Mouse (Mus musculus) cerebellum, adult 2 months (tissue): ENCODE measurements around the gene Gm20403. TPM values are rescaled to one million over a fixed set of nuclear protein-coding genes. Genes with fewer than 3 reads are reported as not detected.

ENCODE experiments used
- DNase-seq, 2 experiments: peaks; one replicate each; pipeline ENCODE4 v3.0.0; 2021
- H3K27ac ChIP-seq: fragments of 200-500 bp; 2 replicates; pipeline ENCODE4 v1.5.1; 2012; ENCODE audit warnings: low read length, control low read depth, inconsistent platforms; ENCODE audit not compliant: insufficient read depth
- H3K27me3 ChIP-seq: fragments of 200-500 bp; 2 replicates; pipeline ENCODE4 v1.6.1; 2012; ENCODE audit warnings: inconsistent platforms, mild to moderate bottlenecking, low read length, moderate library complexity; ENCODE audit not compliant: control insufficient read depth, insufficient read depth
- H3K4me1 ChIP-seq: fragments of 200-500 bp; 2 replicates; pipeline ENCODE4 v1.6.1; 2011; ENCODE audit warnings: low read length; ENCODE audit not compliant: control insufficient read depth, insufficient read depth
- H3K4me3 ChIP-seq: fragments of 200-500 bp; replicated peaks from 2 replicates; pipeline ENCODE3; 2011; ENCODE audit warnings: mild to moderate bottlenecking, low read depth, low read length, control low read depth; ENCODE audit not compliant: insufficient read depth
- CTCF ChIP-seq: fragments of 200-500 bp; IDR thresholded peaks from 2 replicates; pipeline ENCODE4 v1.5.1; 2011; ENCODE audit warnings: low read depth, mild to moderate bottlenecking, control low read depth, low read length, moderate library complexity, borderline replicate concordance; ENCODE audit not compliant: insufficient read depth
- POLR2A ChIP-seq: fragments of 200-500 bp; IDR thresholded peaks from 2 replicates; pipeline ENCODE4 v1.6.1; 2011; ENCODE audit warnings: low read length, control low read depth, borderline replicate concordance; ENCODE audit not compliant: insufficient read depth
- WGBS: fragments of 180-500 bp; shearing (Covaris S2); methylation state at CpG from one replicate; pipeline ENCODE4 v1.1.7; 2018; 5-methylcytosine and 5-hydroxymethylcytosine counted together
- polyA plus RNA-seq: library from polyadenylated mRNA; depleted of rRNA; stranded (reverse); fragments of >200 nt; gene quantifications from 2 replicates; pipeline ENCODE4 v1.2.3, GENCODE M21; 2012; rRNA removed

The Gm20403 gene
- polyA plus RNA-seq = not detected in 2 replicates

GRCm38 (mm10) chr12:54986052-54986717 lies at the start of gene Gm20403:
TSS of gene Gm20403 (minus strand) at chr12:54986529.
- H3K4me1 ChIP-seq = no peaks in the 10 kb centered on the region
- H3K4me3 ChIP-seq = peak within 1 kb of the TSS; percentile 54
- 2% methylated on average over 57 of the region's 60 CpGs for WGBS
- H3K27ac ChIP-seq = no peak within 1 kb of the TSS
- no peaks in the 10 kb centered on the region for H3K27me3 ChIP-seq
- DNase-seq = peak; percentile 43 to 55
- TF ChIP-seq CTCF (no peak), POLR2A (no peak)

- no peak for DNase-seq
- H3K4me3 ChIP-seq = no peak overlapping the region
- TF ChIP-seq CTCF = no peak
- no peak overlapping the region for H3K27ac ChIP-seq
- WGBS = 70% methylated on average over 3 of the region's 3 CpGs
- H3K4me1 ChIP-seq = no peaks in the 10 kb centered on the region
- no peaks in the 10 kb centered on the region for H3K27me3 ChIP-seq
These were observed 40.8 kb upstream of the Gm20403 start for GRCm38 (mm10) chr12:55027088-55027487.

DNA sequence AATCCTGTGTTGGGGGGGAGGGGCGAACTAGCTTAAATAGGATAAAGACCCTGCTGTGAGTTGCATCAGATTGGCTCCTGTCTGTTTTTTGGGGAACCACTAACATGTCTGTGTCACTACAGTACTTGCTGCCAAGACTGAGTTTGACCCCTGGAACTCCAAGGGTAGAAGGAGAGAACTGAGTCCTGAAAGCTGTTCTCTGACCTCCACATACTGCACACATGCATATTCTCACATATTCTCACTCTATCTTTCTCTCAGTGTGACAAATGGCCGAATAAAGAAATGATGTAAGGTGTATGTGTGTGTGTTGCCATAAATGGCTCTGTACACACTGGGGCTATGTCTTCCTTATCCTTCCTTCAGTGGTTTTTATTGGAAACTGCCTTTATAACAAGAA lies 37.0 kb upstream of the Gm20403 start:
- WGBS = 68% methylated on average over 2 of the region's 2 CpGs
- Histone ChIP-seq H3K27me3 (no peaks in the 10 kb centered on the region), H3K27ac (no peak overlapping the region), H3K4me1 (no peaks in the 10 kb centered on the region), H3K4me3 (no peak overlapping the region)
- no peak for DNase-seq
- TF ChIP-seq POLR2A (no peak), CTCF (no peak)

DNA sequence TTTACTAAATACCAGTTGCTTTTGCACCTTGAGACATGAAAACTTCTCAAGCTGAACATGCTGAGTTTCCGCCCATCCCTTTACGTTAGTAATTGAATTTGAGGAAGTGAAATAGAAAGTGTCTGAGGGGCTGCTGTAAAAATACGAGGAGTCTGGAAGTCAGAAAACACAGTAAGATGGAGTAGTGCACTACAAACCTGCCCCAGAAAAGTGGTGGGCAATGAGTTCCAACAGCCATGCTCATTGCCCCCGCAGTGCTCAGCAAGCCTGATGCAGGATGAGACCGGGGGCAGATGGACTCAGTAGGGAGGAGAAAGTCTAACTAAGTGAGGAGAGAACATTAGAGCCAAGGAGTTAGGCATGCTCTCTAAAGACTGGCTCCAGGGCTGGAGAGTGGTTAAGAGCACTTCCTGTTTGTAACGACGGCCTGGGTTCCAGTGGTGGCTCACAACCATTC lies 33.1 kb upstream of the Gm20403 start:
- DNase-seq = no peak
- no peak for TF ChIP-seq CTCF
- TF ChIP-seq POLR2A = no peak
- WGBS = 85% methylated on average over 7 of the region's 7 CpGs
- Histone ChIP-seq H3K27ac (no peak overlapping the region), H3K27me3 (no peaks in the 10 kb centered on the region), H3K4me1 (no peaks in the 10 kb centered on the region), H3K4me3 (no peak overlapping the region)

DNA sequence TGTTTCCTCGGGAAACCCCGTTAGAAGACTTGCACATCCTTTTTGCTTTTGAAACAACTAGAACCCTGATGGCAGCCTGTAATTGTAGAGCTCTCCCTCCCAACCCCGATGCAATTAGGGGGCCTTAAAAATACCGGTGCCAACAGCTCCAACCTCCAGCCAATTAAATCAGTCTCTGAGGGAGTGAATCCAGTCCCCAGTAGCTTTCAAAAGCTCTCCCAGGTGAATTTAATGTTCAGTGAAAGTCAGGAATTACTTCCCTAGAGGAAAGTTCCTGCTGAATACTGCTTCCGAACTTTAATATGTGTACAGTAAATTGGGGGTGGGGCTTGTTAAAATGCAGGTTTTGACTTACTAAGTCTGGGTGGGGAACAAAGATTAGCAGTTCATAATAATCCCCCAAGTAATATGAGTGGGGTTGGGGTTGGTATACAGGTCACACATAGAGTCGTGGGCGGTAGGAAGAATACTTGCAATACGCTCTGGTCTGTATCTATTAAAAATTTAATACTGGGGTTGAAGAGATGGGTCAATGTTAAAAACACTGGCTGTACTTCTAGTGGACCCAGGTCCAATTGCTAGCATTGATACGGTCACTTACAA lies 30.9 kb upstream of the Gm20403 start:
- H3K4me1 ChIP-seq = no peaks in the 10 kb centered on the region
- no peak overlapping the region for H3K27ac ChIP-seq
- no peak overlapping the region for H3K4me3 ChIP-seq
- no peak for DNase-seq
- 53% methylated on average over 9 of the region's 9 CpGs for WGBS
- TF ChIP-seq POLR2A = no peak
- TF ChIP-seq CTCF = no peak
- no peaks in the 10 kb centered on the region for H3K27me3 ChIP-seq

DNA sequence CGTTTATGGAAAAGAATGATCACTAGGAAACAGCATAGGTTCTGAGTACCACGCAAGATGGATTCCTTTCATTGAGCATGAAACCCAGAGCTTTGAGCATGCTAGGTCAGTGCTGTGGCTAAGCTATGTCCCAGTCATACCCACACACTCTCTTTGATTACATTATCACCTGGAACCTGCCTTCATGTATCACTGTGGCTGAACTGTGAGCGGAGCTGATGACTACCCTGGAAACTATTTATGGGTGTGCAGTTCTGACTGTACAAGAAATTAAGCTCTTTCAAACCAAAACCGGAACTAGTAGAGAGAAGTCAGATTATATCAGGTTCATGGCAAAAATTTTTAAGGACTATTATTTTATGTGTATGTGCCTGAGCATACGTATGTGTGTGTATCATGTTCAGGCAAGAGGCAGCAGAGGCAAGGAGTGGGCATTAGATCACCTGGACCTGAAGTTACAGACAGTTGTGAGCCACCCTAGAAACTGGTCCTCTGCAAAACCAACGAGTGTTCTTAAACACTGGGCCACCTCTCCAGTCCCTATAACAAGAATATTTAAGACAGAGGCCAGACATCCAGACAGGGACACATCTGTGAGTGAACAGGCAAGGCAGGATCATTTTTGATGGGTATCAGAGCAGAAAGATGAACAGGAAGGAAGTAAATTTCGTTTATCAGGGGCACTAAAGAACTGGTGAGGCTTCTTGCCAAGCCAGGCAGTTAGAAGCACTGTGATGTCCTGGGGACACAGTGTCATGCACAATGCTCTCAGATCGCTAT lies 30.2 kb upstream of the Gm20403 start:
- Histone ChIP-seq H3K4me1 (no peaks in the 10 kb centered on the region), H3K27me3 (no peaks in the 10 kb centered on the region), H3K4me3 (no peak overlapping the region), H3K27ac (no peak overlapping the region)
- WGBS = 72% methylated on average over 8 of the region's 8 CpGs
- DNase-seq = no peak
- no peak for TF ChIP-seq CTCF
- TF ChIP-seq POLR2A = no peak

- H3K27me3 ChIP-seq = no peaks in the 10 kb centered on the region
- WGBS = 91% methylated on average over 5 of the region's 5 CpGs
- no peak overlapping the region for H3K4me3 ChIP-seq
- no peaks in the 10 kb centered on the region for H3K4me1 ChIP-seq
- TF ChIP-seq CTCF (no peak), POLR2A (no peak)
- DNase-seq = no peak
- H3K27ac ChIP-seq = no peak overlapping the region
These were observed 29.1 kb upstream of the Gm20403 start for GRCm38 (mm10) chr12:55015428-55015827.
